Mouse (Mus musculus): ENCODE data around the gene Emc8.

DNA sequence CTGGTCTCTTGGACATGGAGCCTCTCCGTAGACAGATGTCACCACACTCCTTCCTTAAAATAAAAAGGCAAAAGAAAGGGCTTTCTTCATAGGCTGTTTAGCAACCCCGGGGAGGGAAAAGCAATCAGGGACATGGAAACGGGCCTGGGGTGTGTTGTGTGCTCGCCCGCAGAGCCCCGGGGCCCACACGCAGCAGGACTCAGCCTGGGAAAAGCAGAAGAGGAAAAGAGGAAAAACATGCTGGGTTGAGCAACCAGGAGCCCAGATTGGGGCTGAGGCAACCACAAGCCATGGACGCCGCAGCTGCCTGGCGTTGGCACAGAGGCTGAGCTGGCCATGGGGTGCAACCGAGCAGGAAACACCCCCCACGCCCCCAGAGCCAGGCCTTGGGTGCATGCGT is 17.7 kb upstream of the Emc8 start:
- TF ChIP-seq TAL1 (IDR thresholded peaks at IDR 0.05; ENCODE audit: low read length) (no peak), GATA1 (IDR thresholded peaks at IDR 0.05; ENCODE audit: low read length) (no peak)
